18 mouse cellular contexts compared by ENCODE assay signal in genomic region chr4:82273049-82273754, GRCm38 (mm10).
A peak's percentile ranks its signal among the peaks of the same experiment; 100 is the strongest.
DNase-seq lines count a peak whose midpoint lies in the region; ATAC-seq and TF ChIP-seq lines count a peak whose summit lies in the region.
"Had no signal": no experiment of that assay in that cellular context is flagged by ENCODE, and none has a peak within 500 bp of the region (broad histone marks: within the 10 kb centered on the region; RNA-seq: fewer than 3 reads in every experiment).

No protein-coding gene starts in this region.

- H3K27me3 ChIP-seq in forebrain, embryonic 10.5 days (ENCODE audit: poor library complexity, severe bottlenecking) = no peaks in the 10 kb centered on the region
- H3K27me3 ChIP-seq in forebrain, embryonic 15.5 days = no peaks in the 10 kb centered on the region
- no peaks in the 10 kb centered on the region for H3K27me3 ChIP-seq in heart, embryonic 16.5 days (ENCODE audit: control insufficient read depth, insufficient read depth, low read length)
- H3K27me3 ChIP-seq in heart, adult 2 months (ENCODE audit: control insufficient read depth, insufficient read depth, low read length) = no peaks in the 10 kb centered on the region
- no peaks in the 10 kb centered on the region for H3K27me3 ChIP-seq in midbrain, embryonic 10.5 days (ENCODE audit: low read depth, poor library complexity, severe bottlenecking)
- H3K27me3 ChIP-seq: hindbrain, embryonic 15.5 days had no signal

- H3K79me2 ChIP-seq in heart, adult 2 months (replicated peaks; ENCODE audit: control insufficient read depth, insufficient read depth, low read length) = no peaks in the 10 kb centered on the region

- H3K9me3 ChIP-seq in forebrain, embryonic 10.5 days = no peaks in the 10 kb centered on the region
- H3K9me3 ChIP-seq in forebrain, embryonic 15.5 days = no peaks in the 10 kb centered on the region
- H3K9me3 ChIP-seq in heart, embryonic 16.5 days (replicated peaks; ENCODE audit: control insufficient read depth, low read length) = no peaks in the 10 kb centered on the region
- no peaks in the 10 kb centered on the region for H3K9me3 ChIP-seq in midbrain, embryonic 10.5 days (replicated peaks)
- H3K9me3 ChIP-seq: hindbrain, embryonic 15.5 days had no signal

- H3K4me1 ChIP-seq in forebrain, embryonic 10.5 days = peaks cover 13% of the 10 kb centered on the region
- H3K4me1 ChIP-seq in forebrain, embryonic 15.5 days = peaks cover 9% of the 10 kb centered on the region
- peaks cover 13% of the 10 kb centered on the region for H3K4me1 ChIP-seq in heart, embryonic 16.5 days (ENCODE audit: control insufficient read depth, insufficient read depth, low read length)
- H3K4me1 ChIP-seq in heart, adult 2 months (ENCODE audit: control insufficient read depth, insufficient read depth, low read length) = peaks cover 7% of the 10 kb centered on the region
- no peaks in the 10 kb centered on the region; the same call in 1 of the 2 replicates for H3K4me1 ChIP-seq in lung, adult 2 months (ENCODE audit: control insufficient read depth, insufficient read depth, low read length)
- H3K4me1 ChIP-seq in midbrain, embryonic 10.5 days = peaks cover 7% of the 10 kb centered on the region; the same call in 1 of the 2 replicates

- no peak for ATAC-seq in forebrain, embryonic 15.5 days (replicated peaks)
- ATAC-seq in heart, embryonic 16.5 days (replicated peaks; ENCODE audit: extremely low read depth, insufficient read depth, low FRiP score) = no peak
- ATAC-seq: forebrain, postnatal 0 days; intestine, postnatal 0 days; liver, postnatal 0 days had no signal

- TF ChIP-seq EP300 in heart, adult 2 months (IDR thresholded peaks at IDR 0.05; ENCODE audit: insufficient read depth, low read depth, low read length) = no peak

- no peak overlapping the region for H3K4me2 ChIP-seq in forebrain, embryonic 15.5 days (replicated peaks)
- H3K4me2 ChIP-seq in heart, embryonic 16.5 days (ENCODE audit: low read depth, low read length) = no peak overlapping the region
- H3K4me2 ChIP-seq: hindbrain, embryonic 15.5 days had no signal

- TF ChIP-seq CTCF in heart, adult 2 months (IDR thresholded peaks at IDR 0.05) = no peak
- no peak for TF ChIP-seq CTCF in lung, adult 2 months (IDR thresholded peaks at IDR 0.05; ENCODE audit: insufficient read depth, low read length)

- H3K9ac ChIP-seq in forebrain, embryonic 15.5 days (replicated peaks) = no peak overlapping the region
- H3K9ac ChIP-seq in heart, embryonic 16.5 days (ENCODE audit: low read length) = no peak overlapping the region
- H3K9ac ChIP-seq in heart, adult 2 months (ENCODE audit: low read depth, low read length) = no peak overlapping the region
- H3K9ac ChIP-seq: forebrain, postnatal 0 days; hindbrain, embryonic 15.5 days; liver, postnatal 0 days had no signal

- no peak for TF ChIP-seq POLR2A in heart, adult 2 months (IDR thresholded peaks at IDR 0.05; ENCODE audit: insufficient read depth, low read depth, low read length)
- no peak for TF ChIP-seq POLR2A in lung, adult 2 months (IDR thresholded peaks at IDR 0.05; ENCODE audit: borderline replicate concordance, extremely low read depth, low read depth, low read length)

- peak overlapping the region; percentile 41; the same call in 1 of the 2 replicates for H3K27ac ChIP-seq in forebrain, embryonic 10.5 days
- H3K27ac ChIP-seq in forebrain, embryonic 15.5 days (replicated peaks) = no peak overlapping the region
- peak overlapping the region; percentile 77 for H3K27ac ChIP-seq in heart, embryonic 16.5 days (ENCODE audit: low read length)
- H3K27ac ChIP-seq in heart, adult 2 months = no peak overlapping the region
- no peak overlapping the region for H3K27ac ChIP-seq in midbrain, embryonic 10.5 days (replicated peaks)
- H3K27ac ChIP-seq: hindbrain, embryonic 15.5 days; kidney, postnatal 0 days had no signal

- WGBS in forebrain, embryonic 10.5 days = 92% methylated on average over 4 of the region's 4 CpGs
- 70% methylated on average over 4 of the region's 4 CpGs for WGBS in forebrain, embryonic 15.5 days
- WGBS in heart, embryonic 16.5 days = 68% methylated on average over 4 of the region's 4 CpGs
- WGBS in heart, adult 2 months = 73% methylated on average over 4 of the region's 4 CpGs
- 78% methylated on average over 4 of the region's 4 CpGs for WGBS in lung, adult 2 months
- WGBS in midbrain, embryonic 10.5 days = 88% methylated on average over 4 of the region's 4 CpGs

- no peak for DNase-seq in forebrain, embryonic 10.5 days (ENCODE audit: extremely low spot score, low spot score)
- no peak for DNase-seq in heart, adult 2 months
- peak; percentile 38 for DNase-seq in lung, postnatal 10 days
- no peak for DNase-seq in lung, adult 2 months
- no peak for DNase-seq in layer of hippocampus, postnatal 10 days (ENCODE audit: low spot score in 2 of 2)
- DNase-seq in midbrain, embryonic 10.5 days (ENCODE audit: low spot score) = no peak
- DNase-seq: adrenal gland, adult 2 months; cerebellum, adult 2 months; forebrain, postnatal 0 days; gastrocnemius, postnatal 36 days; liver, postnatal 0 days; retina, postnatal 1 day; thymus, postnatal 14 days had no signal

- intact Hi-C loops in heart, adult 2 months (cut with DNase I) = loop anchor here (10.0 kb wide), 1 partner anchor 1098 kb away; no protein-coding TSS in a partner anchor

- H3K36me3 ChIP-seq in forebrain, embryonic 10.5 days (replicated peaks) = no peaks in the 10 kb centered on the region
- no peaks in the 10 kb centered on the region for H3K36me3 ChIP-seq in forebrain, embryonic 15.5 days
- no peaks in the 10 kb centered on the region for H3K36me3 ChIP-seq in heart, embryonic 16.5 days (ENCODE audit: control insufficient read depth, insufficient read depth)
- H3K36me3 ChIP-seq in heart, adult 2 months (ENCODE audit: control insufficient read depth, insufficient read depth, low read length) = peaks cover 9% of the 10 kb centered on the region
- H3K36me3 ChIP-seq in midbrain, embryonic 10.5 days = no peaks in the 10 kb centered on the region
- H3K36me3 ChIP-seq: hindbrain, embryonic 15.5 days had no signal

- no peak overlapping the region for H3K4me3 ChIP-seq in forebrain, embryonic 10.5 days
- H3K4me3 ChIP-seq in forebrain, embryonic 15.5 days = no peak overlapping the region
- no peak overlapping the region for H3K4me3 ChIP-seq in heart, embryonic 16.5 days (ENCODE audit: low read length)
- H3K4me3 ChIP-seq in heart, adult 2 months = no peak overlapping the region
- no peak overlapping the region for H3K4me3 ChIP-seq in lung, adult 2 months (replicated peaks; ENCODE audit: extremely low read depth, low read depth, low read length)
- no peak overlapping the region for H3K4me3 ChIP-seq in midbrain, embryonic 10.5 days
- H3K4me3 ChIP-seq: hindbrain, embryonic 15.5 days had no signal

Comparison
In these comparisons a context has a peak if more than half of its experiments do, and no peak if none do; other contexts are left out.
1. H3K27ac ChIP-seq: peak in forebrain, embryonic 10.5 days (single experiment) and heart, embryonic 16.5 days (single experiment); none in forebrain, embryonic 15.5 days (single experiment), heart, adult 2 months (single experiment) and midbrain, embryonic 10.5 days (single experiment).